Mouse (Mus musculus): ENCODE results near the gene Cuedc2.

DNA sequence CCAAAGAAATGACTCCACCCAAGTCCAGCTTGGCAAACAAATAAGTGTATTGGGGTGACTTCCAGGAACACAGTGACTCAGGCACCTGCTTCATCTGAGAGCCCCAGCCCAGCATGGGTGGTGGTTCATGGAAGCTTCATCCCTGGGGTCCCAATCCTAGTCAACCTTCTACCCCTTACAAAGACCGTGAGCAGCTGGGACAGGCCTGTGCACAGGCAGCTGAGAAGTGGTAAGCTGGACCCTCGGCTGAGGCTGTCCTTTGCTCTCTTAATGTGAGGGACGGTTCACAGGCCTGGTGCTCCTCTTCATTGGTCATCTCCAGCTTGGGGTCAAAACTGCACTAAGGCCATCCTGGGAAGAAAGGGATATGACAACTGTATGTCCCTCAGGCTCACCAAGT is 50.9 kb downstream of the Cuedc2 start:
- TF ChIP-seq CTCF (IDR thresholded peaks at IDR 0.05; ENCODE audit: low read depth) = no peak
- no peak for TF ChIP-seq EP300 (optimal IDR thresholded peaks at IDR 0.05)

All from stomach, postnatal 0 days (tissue).